Mouse (Mus musculus) lung, postnatal 0 days (tissue): ENCODE data around the gene Tmem184a.
A peak's percentile ranks its signal among the peaks of the same experiment; 100 is the strongest.

Source experiments
- CTCF ChIP-seq: IDR thresholded peaks from 2 replicates; pipeline ENCODE4 v1.5.1; 2016; ENCODE audit warnings: antibody characterized with exemption, mild to moderate bottlenecking
- EP300 ChIP-seq: IDR thresholded peaks from 2 replicates; pipeline ENCODE4 v1.6.1; 2016; ENCODE audit warnings: antibody characterized with exemption, mild to moderate bottlenecking, control low read depth

GRCm38 (mm10) chr5:139754753-139755152, 65.0 kb downstream of the Tmem184a start:
- TF ChIP-seq CTCF (peak; percentile 79), EP300 (no peak)
